Mouse (Mus musculus): ENCODE results near the gene Tmc1. TPM values are rescaled to one million over a fixed set of nuclear protein-coding genes. Genes with fewer than 3 reads are reported as not detected.

Tmc1 gene
- polyA plus RNA-seq, 1 experiment: not detected

GRCm38 (mm10) chr19:20954815-20955214 is 813 bp upstream of the Tmc1 start:
- H3K4me3 ChIP-seq (ENCODE audit: insufficient read depth, poor library complexity, severe bottlenecking): no peak overlapping the region
- no peaks in the 10 kb centered on the region for H3K79me3 ChIP-seq (ENCODE audit: low read depth)
- no peaks in the 10 kb centered on the region for H3K27me3 ChIP-seq (ENCODE audit: control insufficient read depth, insufficient read depth, insufficient read length)
- no peaks in the 10 kb centered on the region for H3K79me2 ChIP-seq (ENCODE audit: control insufficient read depth, insufficient read depth)
- TF ChIP-seq MYOD1 (IDR thresholded peaks at IDR 0.05; ENCODE audit: control insufficient read depth, insufficient read length, low read depth) (no peak), USF1 (IDR thresholded peaks at IDR 0.05; ENCODE audit: low read depth) (no peak), CTCF (IDR thresholded peaks at IDR 0.05; ENCODE audit: control insufficient read depth, insufficient read depth, insufficient read length) (no peak), FOSL1 (IDR thresholded peaks at IDR 0.05; ENCODE audit: insufficient read depth, low read length, poor library complexity, severe bottlenecking) (no peak), MYOG (IDR thresholded peaks at IDR 0.05; ENCODE audit: control insufficient read depth, extremely low read depth, insufficient read length) (no peak), CEBPB (IDR thresholded peaks at IDR 0.05; ENCODE audit: low read depth) (no peak), MAX (IDR thresholded peaks at IDR 0.05) (no peak)
- H3ac ChIP-seq (ENCODE audit: control insufficient read depth, insufficient read length, low read depth): no peak overlapping the region
- no peaks in the 10 kb centered on the region for H3K36me3 ChIP-seq (ENCODE audit: control insufficient read depth, insufficient read depth)

GRCm38 (mm10) chr19:20944446-20944845 is 9.6 kb downstream of the Tmc1 start:
- no peak overlapping the region for H3ac ChIP-seq (ENCODE audit: control insufficient read depth, insufficient read length, low read depth)
- no peaks in the 10 kb centered on the region for H3K79me2 ChIP-seq (ENCODE audit: control insufficient read depth, insufficient read depth)
- H3K4me3 ChIP-seq (ENCODE audit: insufficient read depth, poor library complexity, severe bottlenecking): no peak overlapping the region
- TF ChIP-seq MAX (IDR thresholded peaks at IDR 0.05): no peak
- TF ChIP-seq CEBPB (IDR thresholded peaks at IDR 0.05; ENCODE audit: low read depth): no peak
- TF ChIP-seq CTCF (IDR thresholded peaks at IDR 0.05; ENCODE audit: control insufficient read depth, insufficient read depth, insufficient read length): no peak
- TF ChIP-seq MYOD1 (IDR thresholded peaks at IDR 0.05; ENCODE audit: control insufficient read depth, insufficient read length, low read depth): no peak
- no peak for TF ChIP-seq MYOG (IDR thresholded peaks at IDR 0.05; ENCODE audit: control insufficient read depth, extremely low read depth, insufficient read length)
- no peak for TF ChIP-seq FOSL1 (IDR thresholded peaks at IDR 0.05; ENCODE audit: insufficient read depth, low read length, poor library complexity, severe bottlenecking)
- no peak for TF ChIP-seq USF1 (IDR thresholded peaks at IDR 0.05; ENCODE audit: low read depth)
- H3K36me3 ChIP-seq (ENCODE audit: control insufficient read depth, insufficient read depth): no peaks in the 10 kb centered on the region
- H3K79me3 ChIP-seq (ENCODE audit: low read depth): no peaks in the 10 kb centered on the region
- no peaks in the 10 kb centered on the region for H3K27me3 ChIP-seq (ENCODE audit: control insufficient read depth, insufficient read depth, insufficient read length)

- H3K4me3 ChIP-seq (ENCODE audit: insufficient read depth, poor library complexity, severe bottlenecking): no peak overlapping the region
- H3K27me3 ChIP-seq (ENCODE audit: control insufficient read depth, insufficient read depth, insufficient read length): no peaks in the 10 kb centered on the region
- H3K36me3 ChIP-seq (ENCODE audit: control insufficient read depth, insufficient read depth): no peaks in the 10 kb centered on the region
- H3K79me2 ChIP-seq (ENCODE audit: control insufficient read depth, insufficient read depth): no peaks in the 10 kb centered on the region
- H3ac ChIP-seq (ENCODE audit: control insufficient read depth, insufficient read length, low read depth): no peak overlapping the region
- no peak for TF ChIP-seq MYOD1 (IDR thresholded peaks at IDR 0.05; ENCODE audit: control insufficient read depth, insufficient read length, low read depth)
- no peak for TF ChIP-seq CTCF (IDR thresholded peaks at IDR 0.05; ENCODE audit: control insufficient read depth, insufficient read depth, insufficient read length)
- TF ChIP-seq MYOG (IDR thresholded peaks at IDR 0.05; ENCODE audit: control insufficient read depth, extremely low read depth, insufficient read length): no peak
- no peak for TF ChIP-seq FOSL1 (IDR thresholded peaks at IDR 0.05; ENCODE audit: insufficient read depth, low read length, poor library complexity, severe bottlenecking)
- TF ChIP-seq USF1 (IDR thresholded peaks at IDR 0.05; ENCODE audit: low read depth): no peak
- no peak for TF ChIP-seq MAX (IDR thresholded peaks at IDR 0.05)
- no peak for TF ChIP-seq CEBPB (IDR thresholded peaks at IDR 0.05; ENCODE audit: low read depth)
- no peaks in the 10 kb centered on the region for H3K79me3 ChIP-seq (ENCODE audit: low read depth)
Measured at GRCm38 (mm10) chr19:20924282-20924681, 29.7 kb downstream of the Tmc1 start.

GRCm38 (mm10) chr19:20923336-20924211 is 30.4 kb downstream of the Tmc1 start:
- no peaks in the 10 kb centered on the region for H3K27me3 ChIP-seq (ENCODE audit: control insufficient read depth, insufficient read depth, insufficient read length)
- TF ChIP-seq MYOD1 (IDR thresholded peaks at IDR 0.05; ENCODE audit: control insufficient read depth, insufficient read length, low read depth) (no peak), FOSL1 (IDR thresholded peaks at IDR 0.05; ENCODE audit: insufficient read depth, low read length, poor library complexity, severe bottlenecking) (no peak), CEBPB (IDR thresholded peaks at IDR 0.05; ENCODE audit: low read depth) (no peak), MYOG (IDR thresholded peaks at IDR 0.05; ENCODE audit: control insufficient read depth, extremely low read depth, insufficient read length) (no peak), CTCF (IDR thresholded peaks at IDR 0.05; ENCODE audit: control insufficient read depth, insufficient read depth, insufficient read length) (no peak), USF1 (IDR thresholded peaks at IDR 0.05; ENCODE audit: low read depth) (no peak), MAX (IDR thresholded peaks at IDR 0.05) (no peak)
- H3K79me3 ChIP-seq (ENCODE audit: low read depth): no peaks in the 10 kb centered on the region
- H3K36me3 ChIP-seq (ENCODE audit: control insufficient read depth, insufficient read depth): no peaks in the 10 kb centered on the region
- H3K4me3 ChIP-seq (ENCODE audit: insufficient read depth, poor library complexity, severe bottlenecking): no peak overlapping the region
- H3ac ChIP-seq (ENCODE audit: control insufficient read depth, insufficient read length, low read depth): no peak overlapping the region
- no peaks in the 10 kb centered on the region for H3K79me2 ChIP-seq (ENCODE audit: control insufficient read depth, insufficient read depth)

GRCm38 (mm10) chr19:20918241-20918640 is 35.8 kb downstream of the Tmc1 start:
- H3K79me2 ChIP-seq (ENCODE audit: control insufficient read depth, insufficient read depth): no peaks in the 10 kb centered on the region
- no peaks in the 10 kb centered on the region for H3K79me3 ChIP-seq (ENCODE audit: low read depth)
- no peak for TF ChIP-seq MYOD1 (IDR thresholded peaks at IDR 0.05; ENCODE audit: control insufficient read depth, insufficient read length, low read depth)
- no peak for TF ChIP-seq MYOG (IDR thresholded peaks at IDR 0.05; ENCODE audit: control insufficient read depth, extremely low read depth, insufficient read length)
- TF ChIP-seq USF1 (IDR thresholded peaks at IDR 0.05; ENCODE audit: low read depth): no peak
- TF ChIP-seq MAX (IDR thresholded peaks at IDR 0.05): no peak
- no peak overlapping the region for H3ac ChIP-seq (ENCODE audit: control insufficient read depth, insufficient read length, low read depth)
- H3K36me3 ChIP-seq (ENCODE audit: control insufficient read depth, insufficient read depth): no peaks in the 10 kb centered on the region
- H3K4me3 ChIP-seq (ENCODE audit: insufficient read depth, poor library complexity, severe bottlenecking): no peak overlapping the region
- no peaks in the 10 kb centered on the region for H3K27me3 ChIP-seq (ENCODE audit: control insufficient read depth, insufficient read depth, insufficient read length)
